Mouse (Mus musculus): ENCODE measurements around the gene Vps50. TPM values are rescaled to one million over a fixed set of nuclear protein-coding genes. Genes with fewer than 3 reads are reported as not detected.

Gene Vps50
- 40.0 and 42.7 TPM in 2 replicates for polyA plus RNA-seq (2015; fragmentation: Nextera tagmentation; extraction: Ambion mirVana)

DNA sequence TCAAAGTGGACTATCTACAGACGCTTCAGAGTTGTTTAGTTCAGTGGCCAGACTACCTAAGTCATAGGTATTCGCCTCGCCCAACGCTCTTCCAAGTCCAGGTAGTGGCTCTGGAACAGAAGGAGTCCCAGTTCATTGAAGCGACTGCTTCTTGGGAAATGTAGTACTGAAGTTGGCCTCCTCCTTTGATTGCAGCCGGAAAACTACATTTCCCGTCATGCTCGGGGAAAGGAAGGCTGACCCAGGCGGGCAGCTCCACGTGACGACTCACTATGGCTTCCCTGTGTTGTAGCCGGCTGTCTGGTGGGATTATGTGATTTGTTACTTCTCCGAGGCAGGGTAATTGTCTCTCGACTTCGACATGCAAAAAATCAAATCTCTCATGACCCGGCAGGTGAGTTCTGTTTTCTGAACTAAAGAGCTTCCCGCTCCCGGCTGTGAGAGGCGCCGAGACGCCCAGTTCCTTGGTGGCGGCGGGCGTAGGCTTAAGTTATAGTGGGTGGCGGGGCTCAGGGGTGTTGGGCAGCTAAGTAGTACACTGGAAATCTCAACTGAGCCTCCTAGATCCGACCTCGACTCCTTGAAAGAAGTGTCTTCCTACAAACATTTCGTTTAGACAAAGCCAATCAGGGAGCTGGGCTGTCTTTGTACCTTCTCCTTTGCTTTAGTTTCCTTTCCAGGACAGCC, at the start of gene Vps50, which contains the start of gene Hepacam2:
TSS of gene Vps50 (plus strand) at position 221 of the 687 bp plus-strand sequence.
TSS of gene Hepacam2 (minus strand) at position 137 of the 687 bp plus-strand sequence.

Other genes starting within 250 kb of the Vps50 start
- gene Samd9l, start 98.8 kb upstream of the Vps50 start, polyA plus RNA-seq (2015; fragmentation: Nextera tagmentation; extraction: Ambion mirVana): 1.6 and 1.8 TPM in 2 replicates
- gene Hepacam2, start 84 bp upstream of the Vps50 start, polyA plus RNA-seq (2015; fragmentation: Nextera tagmentation; extraction: Ambion mirVana): 0.28 and 0.55 TPM in 2 replicates

All from neural tube, postnatal 0 days (tissue).